Mouse (Mus musculus): ENCODE measurements around the gene Mpped1.

Mpped1 gene

GRCm38 (mm10) chr15:83789046-83789445 lies 9.8 kb downstream of the Mpped1 start:
- DNase-seq (ENCODE audit: low spot score) = no peak

- no peak for DNase-seq (ENCODE audit: low spot score)
Measured at GRCm38 (mm10) chr15:83796924-83797323, 17.7 kb downstream of the Mpped1 start.

DNA sequence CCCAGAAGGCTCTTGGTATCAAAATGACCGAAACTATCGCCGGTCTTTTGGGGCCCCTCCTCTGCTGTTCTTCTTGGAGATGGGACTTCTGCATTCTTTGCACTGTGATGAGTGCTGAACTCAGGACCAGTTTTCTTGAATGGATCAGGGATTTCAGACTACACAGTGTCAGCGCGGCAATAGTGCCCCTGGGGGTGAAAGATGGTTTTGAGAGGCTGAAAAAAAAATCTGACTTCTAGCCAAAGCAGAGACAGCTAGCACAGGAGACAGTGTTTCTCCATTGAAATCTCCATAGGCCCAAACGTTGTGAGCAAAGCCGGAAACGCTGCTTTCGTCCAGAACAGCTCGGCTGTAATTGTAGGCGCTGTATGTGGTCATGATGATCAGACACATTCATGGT lies 19.7 kb downstream of the Mpped1 start:
- no peak for DNase-seq (ENCODE audit: low spot score)

GRCm38 (mm10) chr15:83801011-83801410 lies 21.7 kb downstream of the Mpped1 start:
- DNase-seq (ENCODE audit: low spot score) = no peak

DNA sequence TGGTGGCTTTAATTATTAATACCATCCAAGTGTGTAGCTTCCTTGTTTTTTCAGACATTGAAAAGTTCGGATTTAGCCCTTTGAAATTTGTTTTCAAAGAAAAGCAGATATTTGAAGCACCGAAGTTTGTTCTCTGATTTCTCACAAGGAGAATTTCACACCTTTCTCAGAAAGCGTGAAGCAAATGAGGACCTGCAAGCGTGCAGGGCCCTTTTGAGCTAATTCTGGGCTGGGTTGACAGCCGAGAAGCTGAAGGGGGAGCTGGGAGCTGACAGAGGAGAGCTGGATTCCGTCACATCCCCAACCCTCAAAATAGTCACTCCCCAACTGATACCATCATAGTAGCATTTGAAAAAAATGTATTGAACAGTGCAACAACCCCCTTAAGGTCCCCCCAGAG lies 34.8 kb downstream of the Mpped1 start:
- DNase-seq (ENCODE audit: low spot score) = no peak

DNA sequence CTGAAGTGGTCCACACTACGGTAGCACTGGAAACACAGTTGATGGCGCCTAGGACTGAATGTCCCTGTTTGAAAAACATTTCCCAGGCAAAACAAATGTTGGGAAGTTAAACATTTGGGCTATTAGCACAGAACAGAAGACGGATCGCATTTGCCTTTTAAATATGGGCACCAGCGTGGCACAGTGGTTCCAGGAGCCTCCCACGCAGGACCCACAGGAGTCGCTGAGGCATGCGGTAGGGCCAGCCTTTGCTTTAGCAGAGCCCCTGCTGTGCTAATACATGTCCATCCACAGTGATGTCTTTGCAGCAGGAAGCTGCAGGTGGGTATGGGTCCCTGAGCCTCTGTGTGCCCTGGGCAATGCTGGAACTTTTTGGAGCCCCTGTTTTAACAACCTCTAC lies 48.7 kb downstream of the Mpped1 start:
- DNase-seq (ENCODE audit: low spot score) = no peak

GRCm38 (mm10) chr15:83829226-83829625 lies 50.0 kb downstream of the Mpped1 start:
- no peak for DNase-seq (ENCODE audit: low spot score)

DNA sequence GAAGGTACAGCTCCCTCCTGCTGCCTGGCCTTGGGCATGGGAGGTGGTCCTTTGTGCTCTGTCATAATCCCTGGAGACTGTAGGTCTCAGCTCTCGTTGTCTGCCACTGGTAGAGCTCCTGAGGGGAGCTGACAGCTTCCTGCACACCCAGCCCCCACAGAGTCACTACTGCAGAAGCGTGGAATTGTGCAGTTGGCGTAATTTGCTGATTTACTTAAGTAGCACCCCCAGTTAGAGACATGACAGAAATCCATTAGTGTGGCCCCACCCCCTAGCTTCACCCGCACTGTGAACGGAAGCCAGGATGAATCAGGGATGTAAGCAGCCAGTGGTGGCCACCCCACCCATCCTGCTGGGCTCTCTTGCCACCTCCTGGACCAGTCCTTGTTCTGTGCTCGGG lies 53.0 kb downstream of the Mpped1 start:
- no peak for DNase-seq (ENCODE audit: low spot score)

GRCm38 (mm10) chr15:83840950-83841719 lies 61.9 kb downstream of the Mpped1 start:
- DNase-seq (ENCODE audit: low spot score) = no peak

- DNase-seq (ENCODE audit: low spot score) = no peak
Measured at GRCm38 (mm10) chr15:83842419-83842818, 63.2 kb downstream of the Mpped1 start.

GRCm38 (mm10) chr15:83842915-83843789 lies 63.9 kb downstream of the Mpped1 start:
- DNase-seq (ENCODE audit: low spot score) = no peak

DNA sequence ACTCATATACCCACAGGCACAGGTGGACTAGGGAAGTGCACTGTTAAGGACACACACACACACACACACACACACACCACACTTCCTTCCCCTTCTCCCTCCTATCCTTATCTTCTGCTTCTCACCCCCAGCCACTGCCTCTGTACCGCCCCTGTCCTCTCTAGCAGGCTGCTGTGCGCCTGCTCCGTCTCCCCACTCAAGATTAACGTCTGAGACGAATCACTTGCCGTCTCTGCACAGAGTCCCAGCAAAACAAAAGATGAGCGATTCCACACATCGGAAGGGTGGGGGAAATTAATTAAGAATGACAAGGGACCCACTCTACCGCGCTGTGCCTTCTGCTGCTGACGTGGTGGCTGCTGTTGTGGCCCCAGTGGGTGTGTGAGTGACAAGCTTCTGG lies 66.5 kb downstream of the Mpped1 start:
- DNase-seq (ENCODE audit: low spot score) = no peak

- no peak for DNase-seq (ENCODE audit: low spot score)
Measured at GRCm38 (mm10) chr15:83846592-83846991, 67.3 kb downstream of the Mpped1 start.

DNA sequence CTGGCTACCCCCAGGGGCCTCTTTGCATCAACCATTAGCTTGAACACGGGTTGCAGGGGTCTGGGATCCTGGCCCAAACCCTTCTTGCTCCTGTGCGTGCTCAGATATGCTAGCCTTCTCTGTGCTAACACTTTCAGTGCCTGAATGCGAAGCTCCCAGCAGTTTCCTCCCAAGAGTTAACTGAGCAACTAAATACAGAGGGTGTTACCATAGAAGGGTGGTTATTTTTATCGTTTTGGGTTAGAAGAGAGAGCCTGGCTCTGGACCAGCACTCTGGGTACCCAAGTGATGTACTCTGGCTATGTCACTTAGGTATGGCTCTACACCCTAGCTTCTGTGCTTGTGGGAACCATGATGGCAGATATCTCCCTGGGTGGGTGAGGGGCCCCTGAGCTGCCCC lies 68.2 kb downstream of the Mpped1 start:
- no peak for DNase-seq (ENCODE audit: low spot score)

- DNase-seq (ENCODE audit: low spot score) = no peak
Measured at GRCm38 (mm10) chr15:83848193-83848592, 68.9 kb downstream of the Mpped1 start.

DNA sequence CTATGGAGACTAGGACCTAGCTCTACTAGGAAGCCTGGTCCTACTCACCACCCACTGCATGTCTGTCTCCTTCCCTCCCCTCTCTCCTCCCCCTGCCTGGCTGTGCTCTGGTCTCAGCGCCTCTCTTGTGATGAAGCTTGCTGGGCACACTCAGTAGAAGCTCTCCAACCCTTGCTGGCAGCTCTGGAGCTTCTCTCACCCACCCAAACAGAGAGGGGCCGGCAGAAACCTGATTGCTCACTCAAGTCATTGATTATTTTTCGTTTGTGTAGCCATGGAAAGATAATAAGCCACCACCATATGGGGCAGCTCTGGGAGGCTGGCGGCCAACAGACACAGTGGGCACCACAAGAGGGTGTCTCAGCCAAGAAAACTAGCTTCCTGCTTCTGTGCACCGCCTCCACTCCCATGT lies 74.1 kb downstream of the Mpped1 start:
- DNase-seq (ENCODE audit: low spot score) = no peak

- DNase-seq (ENCODE audit: low spot score) = peak; percentile 64
Measured at GRCm38 (mm10) chr15:83857129-83857528, 77.9 kb downstream of the Mpped1 start.

- DNase-seq (ENCODE audit: low spot score) = no peak
Measured at GRCm38 (mm10) chr15:83865626-83866025, 86.4 kb downstream of the Mpped1 start.

DNA sequence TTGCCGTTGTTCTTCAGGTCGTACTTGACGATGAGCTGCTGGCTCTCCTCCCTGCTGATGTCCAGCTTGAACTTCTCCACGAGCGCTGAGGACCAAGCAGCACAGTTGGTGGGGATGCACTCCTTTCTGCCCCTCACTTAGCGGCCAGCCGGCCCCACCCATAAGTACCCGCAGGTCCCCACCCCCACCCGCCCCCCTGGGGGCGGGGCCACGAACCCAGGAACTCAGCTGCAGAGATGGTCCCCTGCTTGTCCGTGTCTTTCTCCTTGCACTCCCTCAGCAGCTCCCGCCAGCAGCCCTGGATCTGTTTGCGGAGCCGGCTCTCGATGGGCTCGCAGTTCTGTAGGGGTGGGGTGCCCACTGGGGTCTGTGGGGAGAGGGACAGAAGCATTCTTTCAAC lies 91.7 kb downstream of the Mpped1 start:
- no peak for DNase-seq (ENCODE audit: low spot score)

GRCm38 (mm10) chr15:83877155-83877866 lies 98.0 kb downstream of the Mpped1 start:
- no peak for DNase-seq (ENCODE audit: low spot score)

DNA sequence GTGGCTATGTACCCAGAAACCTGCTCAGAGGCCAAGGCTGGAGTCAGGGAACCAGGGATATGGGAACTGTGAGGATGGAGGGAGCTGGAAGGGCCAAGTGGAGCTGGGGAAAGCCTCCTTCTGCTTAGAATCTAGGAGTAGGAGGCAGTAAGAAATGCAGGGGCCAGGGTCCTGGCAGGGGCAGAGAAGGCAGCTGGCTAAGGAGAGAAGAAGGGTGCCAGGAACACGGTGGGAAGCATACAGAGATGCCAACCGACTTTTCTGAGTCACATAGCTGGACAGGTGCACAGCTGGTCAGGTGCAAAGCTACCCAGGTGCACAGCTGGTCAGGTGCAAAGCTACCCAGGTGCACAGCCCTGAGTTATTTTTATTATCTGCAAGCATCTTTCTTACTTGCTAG lies 98.6 kb downstream of the Mpped1 start:
- no peak for DNase-seq (ENCODE audit: low spot score)

DNA sequence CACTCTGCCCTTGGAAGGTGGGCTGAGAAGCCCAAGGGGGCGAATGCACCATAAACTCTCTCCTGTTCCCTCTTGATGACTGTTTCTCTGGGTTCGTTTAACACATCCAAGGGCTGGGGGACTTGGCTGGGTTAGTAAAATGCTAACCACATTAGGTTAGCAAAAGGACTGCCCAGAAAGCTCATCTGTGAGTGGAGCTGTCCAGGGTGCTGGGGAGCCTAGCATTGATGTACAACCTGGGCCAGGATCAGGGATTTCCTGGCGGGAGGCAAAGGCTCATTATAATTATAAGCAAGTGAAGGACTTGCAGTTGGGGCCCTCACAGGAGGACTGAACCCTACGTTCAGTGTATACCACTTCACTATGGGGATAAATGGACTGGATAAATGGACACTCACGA lies 100.6 kb downstream of the Mpped1 start:
- DNase-seq (ENCODE audit: low spot score) = no peak

DNA sequence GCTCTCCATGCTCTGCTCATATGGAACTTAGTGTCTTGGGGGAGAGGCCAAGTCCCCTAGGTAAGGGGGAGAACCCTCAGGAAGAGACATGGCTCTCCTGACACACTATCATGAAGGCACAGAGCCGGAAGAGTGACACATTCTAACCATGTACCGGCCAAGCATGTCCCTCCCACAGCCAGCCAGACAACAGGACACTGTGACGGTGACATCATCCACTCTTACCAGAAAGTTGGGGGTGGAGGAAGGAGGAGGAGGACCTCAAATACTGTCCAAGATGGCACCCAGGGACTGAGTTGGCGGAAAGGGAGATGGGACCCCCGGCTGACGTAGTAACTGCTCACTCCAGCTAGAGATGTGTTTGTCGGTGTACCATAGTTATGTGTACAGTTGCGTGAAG lies 104.6 kb downstream of the Mpped1 start:
- no peak for DNase-seq (ENCODE audit: low spot score)
